Mouse (Mus musculus): ENCODE measurements at regions not wholly inside any gene's neighbourhood (a gene's known extent, or its start where the extent isn't known, plus 50 kb on each side); places are given as distances from the start of the nearest gene placed in this dataset.

GRCm38 (mm10) chr13:99784314-99784713, 116.6 kb downstream of the Cartpt start:
- TF ChIP-seq CTCF (IDR thresholded peaks at IDR 0.05; ENCODE audit: borderline replicate concordance, extremely low read depth, insufficient read depth, insufficient read length) (no peak), POLR2A (IDR thresholded peaks at IDR 0.05; ENCODE audit: borderline replicate concordance, extremely low read depth, insufficient read depth, insufficient read length, poor library complexity, severe bottlenecking) (no peak)

Data from brain, embryonic 14.5 days (tissue).